Mouse (Mus musculus) liver, postnatal 0 days (tissue): ENCODE data around the gene Vegfa. TPM values are rescaled to one million over a fixed set of nuclear protein-coding genes. Genes with fewer than 3 reads are reported as not detected.
A peak's percentile ranks its signal among the peaks of the same experiment; 100 is the strongest.

Experiments used
- ATAC-seq: fragments of 200-750 bp; cut with Nextera tagmentation; 2 replicates; pipeline ENCODE4 v1.8.0; 2017; ENCODE audit warnings: mild to moderate bottlenecking, moderate library complexity
- DNase-seq: peaks from one replicate; pipeline ENCODE4 v3.0.0-alpha.2; 2016
- H3K27ac ChIP-seq: fragments of 300-500 bp; sonication (generic); 2 replicates; pipeline ENCODE4 v1.5.1; 2014; ENCODE audit warnings: antibody characterized with exemption, moderate library complexity, mild to moderate bottlenecking, low read depth
- H3K27me3 ChIP-seq: fragments of 300-500 bp; sonication (generic); 2 replicates; pipeline ENCODE4 v1.6.1; 2014; ENCODE audit warnings: low read length, control low read depth, mixed read lengths; ENCODE audit not compliant: insufficient read depth
- H3K36me3 ChIP-seq: fragments of 300-500 bp; sonication (generic); replicated peaks from 2 replicates; pipeline ENCODE4 v1.6.1; 2014; ENCODE audit warnings: mild to moderate bottlenecking, control low read depth, low read length, moderate library complexity, mixed read lengths; ENCODE audit not compliant: insufficient read depth
- H3K4me1 ChIP-seq: fragments of 300-500 bp; sonication (generic); 2 replicates; pipeline ENCODE4 v1.6.1; 2014; ENCODE audit warnings: antibody characterized with exemption, mild to moderate bottlenecking, control low read depth; ENCODE audit not compliant: insufficient read depth
- H3K4me2 ChIP-seq: fragments of 300-500 bp; sonication (generic); 2 replicates; pipeline ENCODE4 v1.6.1; 2014; ENCODE audit warnings: low read depth, mild to moderate bottlenecking, low read length, moderate library complexity, mixed read lengths
- H3K4me3 ChIP-seq: fragments of 300-500 bp; sonication (generic); 2 replicates; pipeline ENCODE4 v1.5.1; 2014; ENCODE audit warnings: low read depth, low read length
- H3K9ac ChIP-seq: fragments of 300-500 bp; sonication (generic); replicated peaks from 2 replicates; pipeline ENCODE4 v1.6.1; 2014; ENCODE audit warnings: mild to moderate bottlenecking, moderate library complexity
- H3K9me3 ChIP-seq: fragments of 300-500 bp; sonication (generic); 2 replicates; pipeline ENCODE4 v1.6.1; 2016; ENCODE audit warnings: mild to moderate bottlenecking, control low read depth, low read length, mixed read lengths
- CTCF ChIP-seq: sonication (generic); IDR thresholded peaks from 2 replicates; pipeline ENCODE4 v1.5.1; 2016; ENCODE audit warnings: antibody characterized with exemption, low read depth
- EP300 ChIP-seq: IDR thresholded peaks from 2 replicates; pipeline ENCODE4 v1.6.1; 2016; ENCODE audit warnings: antibody characterized with exemption, low read depth, mild to moderate bottlenecking
- WGBS: fragments of 180-500 bp; shearing (Covaris S2); extraction: QIAGEN DNeasy Blood & Tissue Kit; methylation state at CpG from one replicate; pipeline ENCODE4 v1.1.7; 2014; ENCODE audit not compliant: insufficient replicate concordance; 5-methylcytosine and 5-hydroxymethylcytosine counted together
- polyA plus RNA-seq: library from polyadenylated mRNA; unstranded; fragments of >200 nt; fragmentation: Nextera tagmentation; extraction: Ambion mirVana; gene quantifications from 2 replicates; pipeline ENCODE4 v1.2.1, GENCODE M21; 2015

The Vegfa gene
- polyA plus RNA-seq, 1 experiment from 2014 or later = 3.1 TPM

GRCm38 (mm10) chr17:46045742-46046141, 13.6 kb upstream of the Vegfa start:
- Histone ChIP-seq H3K4me2 (no peak overlapping the region), H3K9me3 (peaks cover 4% of the 10 kb centered on the region; the same call in 1 of the 2 replicates), H3K27ac (peak overlapping the region; percentile 46; the same call in 1 of the 2 replicates), H3K27me3 (no peaks in the 10 kb centered on the region), H3K4me1 (peaks cover 6% of the 10 kb centered on the region; the same call in 1 of the 2 replicates), H3K36me3 (no peaks in the 10 kb centered on the region), H3K4me3 (no peak overlapping the region), H3K9ac (no peak overlapping the region)
- ATAC-seq (no peak; the same call in 1 of the 2 replicates), DNase-seq (no peak)
- WGBS = 32% methylated on average over 8 of the region's 8 CpGs
- TF ChIP-seq CTCF (no peak; the same call in 1 of the 2 replicates), EP300 (peak; percentile 70; the same call in 1 of the 2 replicates)

- 73% methylated on average over 5 of the region's 5 CpGs for WGBS
Observed at GRCm38 (mm10) chr17:46044953-46045352, 12.8 kb upstream of the Vegfa start.

GRCm38 (mm10) chr17:46042158-46042557, 10.0 kb upstream of the Vegfa start:
- Histone ChIP-seq H3K27me3 (no peaks in the 10 kb centered on the region), H3K27ac (no peak overlapping the region), H3K9ac (no peak overlapping the region), H3K36me3 (no peaks in the 10 kb centered on the region), H3K4me2 (no peak overlapping the region), H3K4me1 (0 out of 2 replicates have a peak, but pooled peaks cover 4% of the 10 kb centered on the region), H3K9me3 (no peaks in the 10 kb centered on the region), H3K4me3 (no peak overlapping the region)
- TF ChIP-seq EP300 = no peak
- no peak for TF ChIP-seq CTCF
- ATAC-seq (no peak), DNase-seq (no peak)
- 80% methylated on average over 8 of the region's 8 CpGs for WGBS

More at GRCm38 (mm10) chr17:46044953-46045352, 12.8 kb upstream of the Vegfa start:
- ATAC-seq (no peak), DNase-seq (no peak)
- H3K4me1 ChIP-seq = 0 out of 2 replicates have a peak, but pooled peaks cover 5% of the 10 kb centered on the region
- H3K27me3 ChIP-seq = no peaks in the 10 kb centered on the region
- no peaks in the 10 kb centered on the region for H3K36me3 ChIP-seq
- H3K9ac ChIP-seq = no peak overlapping the region
- TF ChIP-seq CTCF (no peak), EP300 (no peak)
- H3K27ac ChIP-seq = peak overlapping the region; percentile 46; the same call in 1 of the 2 replicates
- H3K4me2 ChIP-seq = no peak overlapping the region
- H3K4me3 ChIP-seq = no peak overlapping the region
- peaks cover 4% of the 10 kb centered on the region; the same call in 1 of the 2 replicates for H3K9me3 ChIP-seq

- Histone ChIP-seq H3K9me3 (no peaks in the 10 kb centered on the region), H3K9ac (no peak overlapping the region), H3K4me3 (no peak overlapping the region), H3K27ac (no peak overlapping the region), H3K27me3 (no peaks in the 10 kb centered on the region), H3K36me3 (no peaks in the 10 kb centered on the region), H3K4me2 (no peak overlapping the region), H3K4me1 (0 out of 2 replicates have a peak, but pooled peaks cover 4% of the 10 kb centered on the region)
- TF ChIP-seq EP300 (no peak), CTCF (no peak)
- ATAC-seq (no peak), DNase-seq (no peak)
- WGBS = 73% methylated on average over 3 of the region's 3 CpGs
Observed at GRCm38 (mm10) chr17:46041679-46042078, 9.5 kb upstream of the Vegfa start.

- TF ChIP-seq EP300 = no peak
- TF ChIP-seq CTCF = peak; percentile 85
- H3K9me3 ChIP-seq = no peaks in the 10 kb centered on the region
- no peak overlapping the region for H3K4me2 ChIP-seq
- no peaks in the 10 kb centered on the region for H3K36me3 ChIP-seq
- no peak overlapping the region for H3K4me3 ChIP-seq
- H3K4me1 ChIP-seq = peaks cover 4% of the 10 kb centered on the region; the same call in 1 of the 2 replicates
- no peaks in the 10 kb centered on the region for H3K27me3 ChIP-seq
- DNase-seq = peak; percentile 64
- no peak overlapping the region for H3K9ac ChIP-seq
- 31% methylated on average over 5 of the region's 5 CpGs for WGBS
- peak; percentile 63 for ATAC-seq
- no peak overlapping the region for H3K27ac ChIP-seq
Observed at GRCm38 (mm10) chr17:46041223-46041622, 9.1 kb upstream of the Vegfa start.

- H3K36me3 ChIP-seq = no peaks in the 10 kb centered on the region
- DNase-seq = no peak
- peaks cover 4% of the 10 kb centered on the region; the same call in 1 of the 2 replicates for H3K4me1 ChIP-seq
- TF ChIP-seq EP300 = no peak
- no peak for TF ChIP-seq CTCF
- WGBS = 30% methylated on average over 6 of the region's 6 CpGs
- H3K27me3 ChIP-seq = no peaks in the 10 kb centered on the region
- no peak overlapping the region for H3K4me3 ChIP-seq
- H3K9ac ChIP-seq = no peak overlapping the region
- no peak overlapping the region for H3K27ac ChIP-seq
- no peaks in the 10 kb centered on the region for H3K9me3 ChIP-seq
- no peak for ATAC-seq
- H3K4me2 ChIP-seq = no peak overlapping the region
Observed at GRCm38 (mm10) chr17:46040561-46040960, 8.4 kb upstream of the Vegfa start.
